Mouse (Mus musculus) layer of hippocampus, adult 11-12 months (tissue): ENCODE results near the gene Cdh24.
A peak's percentile ranks its signal among the peaks of the same experiment; 100 is the strongest.
"Not testable (repeated sequence)": the region's sequence is repeated elsewhere in the genome, so short reads cannot be mapped to it uniquely, and the experiment has no call there.

Source experiments
- DNase-seq: peaks from one replicate; pipeline ENCODE4 v3.0.0; 2022; ENCODE audit warnings: low spot score

Gene Cdh24

DNA sequence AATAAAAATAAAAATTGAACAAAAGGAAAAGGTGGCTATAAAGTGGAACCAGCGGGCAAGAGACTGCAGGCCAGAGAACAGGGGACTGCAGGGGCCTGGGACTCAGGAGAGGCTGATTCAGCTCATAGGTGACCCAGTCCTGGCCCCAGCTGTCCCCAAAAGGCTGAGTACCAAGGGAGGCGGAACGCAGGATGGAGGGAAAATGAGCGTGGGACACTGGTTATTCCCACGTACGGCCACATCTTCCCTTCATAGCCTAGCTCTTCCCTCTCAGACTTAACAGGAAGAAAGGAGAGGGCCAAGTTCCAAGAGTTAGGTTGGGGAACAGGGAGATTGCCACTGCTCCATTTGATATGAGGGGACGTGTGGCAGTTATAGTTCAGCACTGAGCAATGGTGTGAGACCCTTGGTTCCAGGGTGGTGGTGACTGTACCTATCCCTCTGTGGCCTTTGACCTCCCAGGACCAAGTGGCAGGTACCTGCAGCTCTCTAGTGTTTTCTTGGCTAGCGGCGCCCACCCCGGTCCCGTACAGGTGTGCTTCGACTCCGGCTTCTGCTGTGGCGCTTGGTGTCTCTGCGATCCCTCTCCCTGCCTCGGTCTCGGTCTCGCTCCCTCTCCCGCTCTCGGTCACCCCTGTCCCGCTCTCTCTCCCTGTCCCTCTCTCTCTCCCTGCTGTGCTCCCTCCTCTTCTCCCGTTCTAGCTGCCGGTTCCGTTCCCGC is 1.2 kb upstream of the Cdh24 start:
- no peak for DNase-seq

DNA sequence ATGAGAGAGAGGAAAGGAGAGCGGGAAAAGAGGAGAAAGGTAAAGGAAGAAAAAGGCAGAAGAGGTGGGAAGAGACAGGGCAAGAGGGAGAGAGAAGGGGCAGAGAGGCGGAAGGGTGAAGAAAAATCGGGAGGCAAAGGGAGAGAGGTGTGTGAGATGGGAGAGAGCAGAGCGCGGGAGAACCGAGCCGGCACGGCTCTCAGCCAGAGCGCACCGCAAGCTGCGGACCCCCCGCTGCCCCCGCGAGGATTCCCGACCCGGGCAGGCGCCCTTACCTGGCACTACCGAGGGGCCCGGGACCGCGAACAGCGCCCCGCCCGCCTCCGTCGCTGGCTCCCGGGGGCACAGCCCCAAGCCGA is 239 bp downstream of the Cdh24 start, which contains the start of gene Gm17606:
Gene Gm17606 (plus strand): TSS at position 7 of the 359 bp plus-strand sequence.
- DNase-seq, result no peak

DNA sequence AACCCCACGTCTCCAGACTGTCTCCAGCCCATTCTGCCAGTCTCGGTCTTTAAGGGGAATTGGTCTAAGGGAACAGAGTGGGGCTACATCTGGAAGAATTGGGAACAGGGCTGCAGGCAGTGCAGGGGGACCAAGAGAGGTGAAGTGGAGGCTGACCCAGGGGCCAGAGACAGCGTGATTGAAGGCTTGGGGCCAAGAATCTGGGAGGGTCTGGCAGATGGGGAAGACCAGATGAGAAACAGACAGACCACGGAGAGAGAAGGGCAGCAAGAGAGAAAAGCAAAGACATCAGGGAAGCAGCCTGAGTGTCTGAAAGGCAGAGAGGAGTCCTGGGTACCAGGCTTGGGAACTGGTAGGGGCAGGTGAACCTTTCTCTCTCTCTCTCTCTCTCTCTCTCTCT is 1.0 kb downstream of the Cdh24 start:
- no peak for DNase-seq

DNA sequence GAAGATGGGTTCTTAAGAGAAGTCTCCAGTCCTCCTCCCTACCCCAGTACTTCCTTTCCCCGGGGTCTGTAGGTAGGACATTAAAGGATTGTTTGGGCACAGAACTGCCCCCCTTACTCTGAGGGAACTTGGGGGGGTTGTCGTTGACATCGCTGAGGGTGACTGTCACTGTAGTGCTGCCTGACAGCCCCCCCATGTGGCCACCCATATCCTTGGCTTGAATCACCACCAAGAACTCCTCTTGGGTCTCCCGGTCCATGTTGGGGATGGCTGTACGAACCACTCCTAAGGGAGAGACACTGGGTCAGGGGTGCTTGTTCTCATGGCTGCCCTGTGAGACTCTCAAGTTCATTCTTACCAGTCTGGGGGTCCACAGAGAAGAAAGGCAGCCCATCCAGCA is 3.0 kb downstream of the Cdh24 start:
- no peak for DNase-seq

DNA sequence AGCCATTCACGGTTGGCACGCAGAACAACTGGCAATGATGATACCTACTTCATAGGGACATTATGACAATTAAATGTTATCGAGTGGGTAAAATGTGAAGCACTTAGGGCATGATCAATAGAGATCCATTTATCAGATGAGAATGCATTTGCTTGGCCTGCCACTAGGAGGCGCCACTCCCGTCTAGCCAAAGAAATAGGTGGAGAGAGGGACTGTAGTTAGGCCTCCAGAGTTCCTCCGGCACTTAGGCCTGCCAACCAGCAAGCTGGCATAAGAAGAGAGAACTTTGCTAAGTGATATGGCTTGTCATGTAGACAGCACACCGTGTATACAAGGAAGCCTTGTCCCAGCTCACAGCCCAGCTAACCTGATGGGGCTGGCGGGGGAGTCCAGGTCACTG is 4.2 kb downstream of the Cdh24 start:
- DNase-seq, result no peak

DNA sequence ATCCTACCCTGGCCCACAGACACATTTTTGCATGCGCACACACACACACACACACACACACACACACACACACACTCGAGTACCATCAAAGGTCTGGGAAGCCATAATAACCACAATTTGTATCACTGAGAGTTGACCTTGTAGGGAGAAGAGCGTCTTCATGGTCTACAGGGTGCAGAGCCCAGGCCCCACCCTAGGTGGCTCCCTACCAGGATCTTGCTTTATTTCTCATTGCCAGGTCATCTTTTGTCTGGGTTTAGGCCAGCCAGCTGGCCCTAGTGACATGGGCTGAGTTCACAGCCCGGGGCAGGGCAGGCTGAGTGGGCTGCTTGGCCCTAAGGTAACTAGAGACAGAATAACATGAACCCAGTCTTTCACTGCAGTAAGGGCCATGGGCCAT is 7.0 kb downstream of the Cdh24 start:
- no peak for DNase-seq

DNA sequence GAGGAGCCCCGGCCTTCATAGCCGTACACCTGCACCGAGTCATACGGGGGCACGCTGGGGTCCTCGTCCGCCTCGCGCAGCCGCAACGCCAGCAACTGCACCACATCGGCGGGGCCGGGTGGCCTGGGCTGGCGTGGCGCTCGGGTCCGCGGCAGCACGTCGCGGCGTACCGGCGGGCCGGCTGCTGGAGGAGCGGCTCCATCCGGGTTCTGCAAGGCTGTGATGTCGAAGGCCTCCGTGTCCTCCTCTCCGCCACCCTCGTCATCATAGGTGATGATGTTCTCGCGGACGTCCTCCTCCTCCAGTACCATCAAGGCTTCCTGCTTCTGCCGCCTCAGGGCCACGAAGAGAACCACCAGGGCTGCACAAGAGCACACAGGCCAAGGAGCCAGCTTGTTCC is 8.9 kb downstream of the Cdh24 start:
- DNase-seq, result no peak

DNA sequence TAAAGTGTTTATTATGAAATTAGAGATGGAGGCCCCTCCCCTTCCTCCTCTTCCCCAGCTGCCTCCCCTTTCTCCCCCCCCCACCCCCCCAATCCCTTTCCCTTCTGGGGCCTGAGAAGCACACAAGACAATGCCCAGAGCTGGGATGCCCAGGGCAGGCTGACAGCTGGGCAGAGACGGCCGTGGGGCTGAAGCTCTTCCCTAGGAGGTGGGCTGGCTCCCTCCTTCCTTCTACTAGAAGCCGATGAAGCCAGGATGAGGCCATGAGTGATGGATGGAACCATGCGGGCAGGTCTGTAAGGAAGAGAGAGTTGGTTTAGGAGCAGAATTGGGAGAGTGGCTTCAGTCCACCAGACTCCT is 9.9 kb downstream of the Cdh24 start:
- no peak for DNase-seq

DNA sequence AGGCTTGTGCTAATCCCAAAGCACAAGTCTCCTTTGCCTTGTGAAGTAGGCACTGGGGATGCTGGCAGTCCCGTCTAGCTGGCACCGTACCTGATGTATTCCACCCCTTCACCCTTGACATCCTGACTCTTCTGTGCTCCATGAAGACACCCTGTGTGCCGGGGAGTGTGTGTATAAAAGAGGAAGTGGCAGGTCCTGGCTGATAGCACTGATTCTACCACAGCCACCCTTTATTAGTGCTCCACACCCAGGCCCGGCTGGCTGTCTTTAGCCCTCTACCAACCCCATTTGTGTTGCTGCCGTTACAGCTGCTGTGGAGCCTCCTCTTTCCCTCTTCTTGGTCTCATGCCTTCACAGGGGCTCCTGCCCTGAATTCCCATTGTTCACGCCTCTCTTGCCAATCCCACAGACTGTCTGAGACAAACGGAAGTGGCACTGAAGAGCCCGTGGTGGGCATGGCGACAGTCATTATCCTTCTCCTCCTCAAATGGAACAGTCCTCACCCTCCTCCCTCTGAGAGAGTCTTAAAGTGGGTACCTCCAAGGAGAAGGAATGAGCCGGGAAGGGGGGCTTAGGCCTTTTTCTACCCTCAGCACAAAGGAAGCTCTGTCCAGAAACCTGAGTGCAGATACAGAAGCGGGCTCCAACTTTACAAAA is 10.5 kb downstream of the Cdh24 start:
- no peak for DNase-seq

DNA sequence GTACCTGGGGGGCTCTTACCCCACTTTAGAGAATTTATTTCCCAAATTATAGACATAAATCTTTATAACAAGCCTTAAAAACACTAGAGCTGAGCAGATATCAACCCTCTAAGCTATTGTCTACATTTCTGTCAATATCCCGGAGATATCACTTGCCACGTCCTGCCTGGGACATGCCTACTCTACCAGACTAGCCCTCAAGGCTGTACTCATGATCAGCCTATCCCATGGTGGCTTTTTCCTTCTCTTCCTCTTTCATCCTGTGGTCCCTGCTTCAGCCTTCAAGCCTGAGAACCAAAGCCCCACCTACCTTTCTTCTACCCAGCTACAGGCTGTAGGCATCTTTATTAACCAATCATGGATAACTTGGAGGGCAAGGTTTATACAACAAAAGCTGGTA is 11.4 kb downstream of the Cdh24 start:
- no peak for DNase-seq

DNA sequence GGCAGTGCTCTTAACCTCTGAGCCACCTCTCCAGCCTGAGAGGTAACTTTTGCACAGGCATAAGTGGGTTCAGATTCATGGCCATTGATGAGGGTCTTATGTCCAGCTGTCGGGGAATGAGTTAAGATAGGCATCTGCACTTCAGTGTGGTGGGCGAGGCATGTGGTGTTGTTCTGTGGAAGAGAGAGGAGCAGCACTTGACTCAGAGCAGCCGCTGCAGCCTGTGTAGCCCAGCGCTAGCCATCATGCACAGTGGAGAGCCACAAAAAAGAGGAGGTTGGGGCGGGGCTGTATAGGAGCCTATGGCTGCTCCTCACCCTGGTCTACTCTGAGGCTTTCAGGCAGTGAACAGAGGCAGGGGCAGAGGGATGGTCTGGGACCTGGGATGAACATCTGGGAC is 13.1 kb downstream of the Cdh24 start:
- DNase-seq, result no peak

DNA sequence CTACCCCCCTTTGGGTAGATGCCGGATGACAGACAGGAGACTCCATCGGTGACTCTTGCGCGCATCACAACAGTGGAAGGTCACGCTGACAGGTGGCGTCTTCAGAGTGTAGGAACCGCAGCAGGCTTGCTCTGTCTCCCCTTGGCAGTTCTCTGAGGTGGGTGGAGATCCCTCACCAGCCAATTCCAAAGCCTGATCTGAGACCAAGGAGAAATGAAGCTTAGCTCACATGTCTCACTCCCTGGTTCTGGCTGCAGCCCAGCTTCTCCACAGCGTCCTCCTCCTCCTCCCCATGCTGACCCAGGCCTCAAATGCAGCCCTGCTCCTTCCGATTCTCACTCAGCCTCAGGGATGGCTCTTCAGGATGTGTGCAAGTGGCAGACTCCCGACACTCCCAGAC is 16.2 kb downstream of the Cdh24 start:
- no peak for DNase-seq

DNA sequence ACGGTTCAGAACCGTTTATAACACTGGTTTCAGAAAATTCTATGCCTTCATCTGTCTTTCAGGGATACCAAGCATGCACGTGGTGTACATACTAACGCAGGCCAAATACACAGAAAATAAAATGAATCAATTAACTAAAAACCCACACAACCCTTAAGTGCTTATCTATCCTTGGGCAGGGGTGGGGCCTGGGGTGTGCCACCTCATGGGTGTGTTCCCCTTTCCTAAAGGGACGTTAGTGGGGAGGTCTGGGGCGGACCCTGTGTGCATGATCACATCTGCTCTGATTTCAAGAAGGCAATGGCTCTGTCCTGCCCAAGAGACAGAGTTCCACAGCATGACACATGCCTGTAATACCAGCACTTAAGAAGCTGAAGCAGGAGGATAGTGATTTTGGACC is 17.8 kb downstream of the Cdh24 start:
- DNase-seq, result no peak

DNA sequence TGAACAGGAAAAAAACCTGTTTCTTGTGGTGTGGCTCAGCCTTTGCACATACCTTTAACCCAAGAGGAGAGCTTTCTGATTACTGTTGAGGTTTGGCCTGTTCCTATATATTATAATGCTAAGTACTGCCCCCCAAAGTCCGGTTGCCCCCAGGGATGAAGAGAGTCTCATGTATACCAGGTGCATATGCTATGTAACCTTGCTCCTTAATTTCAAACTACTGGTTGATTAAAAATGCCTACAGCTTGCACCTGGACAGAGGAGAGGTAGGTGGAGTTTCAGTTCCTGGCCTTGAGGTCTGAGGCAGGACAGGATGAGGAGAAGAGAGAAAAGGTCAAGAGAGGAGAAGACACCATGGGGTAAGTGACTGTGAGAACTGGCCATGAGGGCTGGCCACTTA is 20.0 kb downstream of the Cdh24 start, which contains the start of gene Psmb11:
Gene Psmb11 (plus strand): TSS at position 301 of the 400 bp plus-strand sequence.
- no peak for DNase-seq

DNA sequence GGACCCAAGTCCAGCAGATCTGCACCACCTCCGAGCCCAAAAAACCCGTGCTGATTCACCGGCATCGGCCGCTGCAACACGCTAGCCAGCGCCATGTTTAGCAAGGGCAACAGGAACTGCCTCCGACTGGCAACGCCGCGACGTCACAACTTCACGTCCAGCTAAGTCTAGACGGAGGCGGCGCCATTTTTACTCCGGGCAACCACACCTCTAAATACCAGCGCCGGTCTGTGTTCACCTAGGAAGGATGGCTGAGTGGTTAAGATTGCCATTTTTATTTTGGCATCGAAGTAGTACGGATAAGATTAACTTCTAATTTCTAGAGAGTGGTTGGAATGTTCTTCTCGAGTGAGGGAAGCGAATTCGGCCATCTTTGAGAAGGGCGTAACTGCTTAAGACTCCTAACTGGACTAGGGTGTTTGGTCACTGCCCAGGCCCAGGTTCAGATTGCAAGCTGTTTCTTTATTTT is 23.2 kb downstream of the Cdh24 start, which contains the start of gene Psmb5:
Gene Psmb5 (minus strand): TSS at position 126 of the 469 bp plus-strand sequence.
- DNase-seq, result peak; percentile 91

DNA sequence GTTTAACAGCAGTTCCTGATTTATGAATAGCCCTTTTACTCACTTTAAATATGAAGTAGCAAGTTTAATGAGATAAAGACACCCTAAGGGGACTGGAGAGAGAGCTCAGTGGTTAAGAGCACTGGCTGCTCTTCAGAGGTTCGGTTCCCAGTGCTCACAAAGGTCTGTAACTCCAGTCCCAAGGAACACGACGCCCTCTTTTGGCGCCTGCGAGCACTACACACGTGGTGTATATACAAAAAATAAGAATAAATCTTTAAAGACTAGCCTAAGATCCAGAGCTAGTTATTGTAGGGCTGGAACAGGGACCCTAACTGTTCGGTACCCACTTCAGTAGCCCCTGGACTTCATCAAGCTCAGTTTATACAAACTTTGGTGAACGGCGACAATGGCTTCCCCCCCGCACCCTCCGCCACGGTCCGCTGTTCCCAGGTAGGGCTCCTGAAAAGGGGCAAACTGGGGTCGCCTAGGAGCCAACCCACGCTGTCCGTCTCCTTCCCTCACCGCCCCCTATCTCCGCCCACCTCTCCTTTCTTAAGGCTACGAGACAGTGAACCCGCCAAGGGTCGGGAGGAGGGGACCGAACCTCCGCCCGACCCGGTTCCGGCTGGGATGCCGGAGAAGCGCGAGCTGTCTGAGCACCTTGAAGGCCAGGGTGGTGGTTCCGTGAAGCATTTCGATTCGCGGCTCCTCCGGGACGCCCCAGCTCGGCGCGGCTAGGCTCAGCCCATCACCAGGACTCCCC is 23.8 kb downstream of the Cdh24 start:
- DNase-seq, result no peak

DNA sequence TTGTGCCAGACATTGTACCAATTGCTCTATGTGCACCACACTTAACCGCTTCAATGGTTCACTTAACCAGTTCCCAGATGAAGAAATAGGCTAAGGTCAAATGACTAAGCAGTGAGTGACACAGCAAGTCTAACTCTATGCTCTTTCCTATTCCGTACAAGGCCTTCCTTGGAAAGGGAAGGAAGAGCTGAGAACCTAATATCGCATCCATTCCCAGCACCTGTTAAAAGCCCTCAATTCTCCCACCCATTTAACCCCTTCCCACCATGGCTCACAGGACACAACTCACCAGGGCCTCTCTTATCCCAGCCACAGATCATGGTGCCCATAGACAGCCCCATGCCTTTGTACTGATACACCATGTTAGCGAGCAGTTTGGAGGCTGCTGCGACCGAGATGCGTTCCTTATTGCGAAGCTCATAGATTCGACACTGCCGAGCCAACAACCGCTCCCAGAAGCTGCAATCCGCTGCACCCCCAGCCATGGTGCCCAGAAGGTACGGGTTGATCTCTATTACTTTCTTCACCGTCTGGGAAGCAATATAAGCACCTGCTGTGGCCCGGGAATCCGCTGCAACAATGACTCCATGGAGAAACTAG is 24.8 kb downstream of the Cdh24 start:
- DNase-seq, result no peak

DNA sequence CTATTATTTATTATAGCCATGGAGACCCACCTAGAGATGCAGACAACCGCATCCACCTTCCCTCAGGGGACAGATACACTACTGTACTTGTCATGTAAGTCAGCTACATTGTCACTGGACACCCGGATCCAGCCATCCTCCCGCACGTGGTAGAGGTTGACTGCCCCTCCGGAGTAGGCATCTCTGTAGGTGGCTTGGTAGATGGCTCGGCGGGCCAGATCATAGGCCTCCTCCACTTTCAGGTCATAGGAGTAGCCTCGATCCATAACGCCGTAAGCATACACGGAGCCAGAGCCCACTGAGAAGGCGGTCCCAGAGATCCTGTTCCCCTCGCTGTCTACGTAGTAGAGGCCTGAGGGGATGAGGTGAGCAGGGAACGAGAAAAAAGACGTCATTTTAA is 27.0 kb downstream of the Cdh24 start:
- DNase-seq, result not testable (repeated sequence)

DNA sequence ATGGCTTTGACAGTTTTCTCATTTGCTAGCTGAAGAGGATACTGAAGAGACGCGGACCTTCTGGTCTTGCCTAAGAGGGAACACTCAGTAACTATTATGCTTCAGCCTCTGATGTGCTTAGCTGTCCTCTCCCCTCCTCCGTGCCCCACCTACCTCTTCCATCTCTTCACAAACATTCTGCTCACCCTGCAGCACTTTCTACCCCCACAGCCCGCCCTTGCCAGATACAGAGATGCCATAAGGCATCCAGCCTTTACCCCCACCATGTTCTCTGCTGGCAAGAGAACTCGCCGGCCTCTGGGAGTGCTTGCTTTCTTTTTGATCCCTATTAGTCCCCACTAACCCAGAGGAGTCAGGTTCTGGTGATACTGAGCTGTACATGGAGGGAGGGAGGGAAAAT is 30.5 kb downstream of the Cdh24 start:
- peak; percentile 64 for DNase-seq

DNA sequence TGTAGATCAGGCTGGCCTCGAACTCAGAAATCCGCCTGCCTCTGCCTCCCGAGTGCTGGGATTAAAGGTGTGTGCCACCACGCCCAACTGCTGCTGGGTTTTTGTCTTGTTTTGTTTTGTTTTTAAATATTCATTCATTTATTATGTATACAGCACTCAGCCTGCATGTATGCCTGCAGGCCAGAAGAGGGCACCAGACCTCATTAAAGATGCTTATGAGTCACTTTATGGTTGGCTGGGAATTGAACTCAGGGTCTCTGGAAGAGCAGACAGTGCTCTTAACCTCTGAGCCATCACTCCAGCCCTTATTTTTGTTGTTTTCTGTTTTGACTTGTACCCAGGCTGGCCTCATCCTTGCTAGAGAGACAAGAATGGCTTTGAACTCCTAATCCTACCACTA is 31.2 kb downstream of the Cdh24 start:
- no peak for DNase-seq

DNA sequence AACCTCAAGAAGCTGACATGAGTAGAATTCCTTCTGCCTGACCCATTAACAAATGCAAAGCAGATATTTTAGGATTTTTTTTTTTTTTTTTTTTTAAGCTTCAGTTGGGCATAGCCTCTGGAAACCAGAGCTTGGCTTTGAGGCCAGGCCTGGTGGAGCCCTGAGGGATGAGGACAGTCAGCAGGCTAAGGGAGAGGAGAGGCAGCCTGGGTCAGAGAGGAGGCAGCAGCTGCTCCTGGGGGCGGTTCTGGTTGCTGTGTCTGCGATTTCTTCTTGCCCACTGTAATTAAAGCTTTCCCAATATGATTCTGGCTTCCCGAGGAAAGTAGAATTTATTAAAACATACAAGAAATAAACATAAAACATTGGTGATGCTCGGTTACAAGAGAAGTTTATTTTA is 31.9 kb downstream of the Cdh24 start:
- no peak for DNase-seq

DNA sequence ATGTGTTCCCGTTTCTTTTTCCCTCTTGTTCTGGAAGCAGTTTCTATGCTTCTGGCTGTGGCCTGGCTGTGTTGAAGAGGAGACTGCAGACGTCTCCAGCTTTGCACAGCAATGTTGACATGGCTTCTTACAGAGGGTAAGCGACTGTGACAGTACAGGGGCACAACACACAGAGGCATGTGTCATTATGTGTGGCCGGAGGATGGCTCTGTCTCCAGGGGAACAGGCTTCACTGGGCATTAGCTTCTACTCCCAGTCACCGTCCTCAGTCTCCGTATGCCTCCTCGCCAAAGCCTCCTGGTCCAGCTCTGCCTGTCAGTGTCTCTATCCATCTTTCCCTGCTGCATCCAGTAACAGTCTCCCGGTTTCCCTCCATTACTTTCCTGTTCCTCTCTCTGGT is 33.9 kb downstream of the Cdh24 start:
- no peak for DNase-seq
